Mouse (Mus musculus): ENCODE data around the gene Nme6.
"Not testable (repeated sequence)": the region's sequence is repeated elsewhere in the genome, so short reads cannot be mapped to it uniquely, and the experiment has no call there.

- not testable (repeated sequence) for TF ChIP-seq GATA1, TAL1 (IDR thresholded peaks at IDR 0.05; ENCODE audit: low read length)
Measured at GRCm38 (mm10) chr9:109805596-109805995, 27.0 kb upstream of the Nme6 start.

Measured in erythroblast, embryonic 14.5 days (primary cell).